Mouse (Mus musculus) embryonic facial prominence, embryonic 11.5 days (tissue): ENCODE measurements around the gene Dhcr7. TPM values are rescaled to one million over a fixed set of nuclear protein-coding genes. Genes with fewer than 3 reads are reported as not detected.
A peak's percentile ranks its signal among the peaks of the same experiment; 100 is the strongest.

Experiments
- ATAC-seq: fragments of 200-750 bp; cut with Nextera tagmentation; replicated peaks from 2 replicates; pipeline ENCODE4 v1.8.0; 2017; ENCODE audit warnings: low read depth; ENCODE audit not compliant: insufficient number of reproducible peaks, low FRiP score, low TSS enrichment
- DNase-seq: peaks from one replicate; pipeline ENCODE4 v3.0.0-alpha.2; 2015; ENCODE audit warnings: low spot score
- H3K27ac ChIP-seq: fragments of 300-500 bp; sonication (generic); replicated peaks from 2 replicates; pipeline ENCODE4 v1.5.1; 2014; ENCODE audit warnings: mild to moderate bottlenecking, low read depth, low read length, control low read depth
- H3K27me3 ChIP-seq: fragments of 300-500 bp; sonication (generic); 2 replicates; pipeline ENCODE4 v1.6.1; 2014; ENCODE audit warnings: mild to moderate bottlenecking, low read length, moderate library complexity, mixed read lengths; ENCODE audit not compliant: control insufficient read depth, insufficient read depth
- H3K36me3 ChIP-seq: fragments of 300-500 bp; sonication (generic); replicated peaks from 2 replicates; pipeline ENCODE4 v1.6.1; 2014; ENCODE audit warnings: low read depth, mild to moderate bottlenecking, low read length, moderate library complexity, mixed read lengths; ENCODE audit not compliant: control insufficient read depth, insufficient read depth
- H3K4me1 ChIP-seq: fragments of 300-500 bp; sonication (generic); 2 replicates; pipeline ENCODE4 v1.6.1; 2014; ENCODE audit warnings: low read length, mixed read lengths; ENCODE audit not compliant: control insufficient read depth, insufficient read depth
- H3K4me2 ChIP-seq: fragments of 300-500 bp; sonication (generic); 2 replicates; pipeline ENCODE4 v1.6.1; 2014; ENCODE audit warnings: low read depth, mild to moderate bottlenecking, control low read depth, low read length, moderate library complexity
- H3K4me3 ChIP-seq: fragments of 300-500 bp; sonication (generic); 2 replicates; pipeline ENCODE4 v1.5.1; 2014; ENCODE audit warnings: low read depth, low read length, control low read depth
- H3K9ac ChIP-seq: fragments of 300-500 bp; sonication (generic); replicated peaks from 2 replicates; pipeline ENCODE4 v1.6.1; 2014; ENCODE audit warnings: mild to moderate bottlenecking, control low read depth, low read length
- H3K9me3 ChIP-seq: fragments of 300-500 bp; sonication (generic); replicated peaks from 2 replicates; pipeline ENCODE4 v1.6.1; 2016; ENCODE audit warnings: mild to moderate bottlenecking, low read length, inconsistent platforms, mixed read lengths; ENCODE audit not compliant: control insufficient read depth
- WGBS: fragments of 180-500 bp; shearing (Covaris S2); extraction: QIAGEN DNeasy Blood & Tissue Kit; methylation state at CpG from one replicate; pipeline ENCODE4 v1.1.7; 2014; 5-methylcytosine and 5-hydroxymethylcytosine counted together
- polyA plus RNA-seq: library from polyadenylated mRNA; unstranded; fragments of >200 nt; fragmentation: Nextera tagmentation; extraction: Ambion mirVana; gene quantifications from 2 replicates; pipeline ENCODE4 v1.2.1, GENCODE M21; 2014

Dhcr7 gene
- polyA plus RNA-seq, 1 experiment from 2014 or later = 56.4 TPM

- DNase-seq = no peak
- no peak overlapping the region for H3K27ac ChIP-seq
- WGBS = 84% methylated on average over 2 of the region's 2 CpGs
- no peak for ATAC-seq
- H3K4me3 ChIP-seq = no peak overlapping the region
- no peaks in the 10 kb centered on the region; the same call in 1 of the 2 replicates for H3K36me3 ChIP-seq
- peaks cover 3% of the 10 kb centered on the region for H3K4me1 ChIP-seq
- H3K9ac ChIP-seq = no peak overlapping the region
- H3K4me2 ChIP-seq = no peak overlapping the region
- no peaks in the 10 kb centered on the region for H3K9me3 ChIP-seq
- no peaks in the 10 kb centered on the region for H3K27me3 ChIP-seq
These were observed 4.0 kb downstream of the Dhcr7 start for GRCm38 (mm10) chr7:143826985-143827384.

- under 1% methylated on average over 37 of the region's 37 CpGs for WGBS
- H3K4me1 ChIP-seq = no peaks in the 10 kb centered on the region; the same call in 1 of the 2 replicates
These were observed 6.8 kb downstream of the Dhcr7 start for GRCm38 (mm10) chr7:143829504-143830331.

GRCm38 (mm10) chr7:143830399-143830798 lies 7.5 kb downstream of the Dhcr7 start:
- no peaks in the 10 kb centered on the region for H3K36me3 ChIP-seq
- DNase-seq (peak; percentile 2), ATAC-seq (peak; percentile 12; the same call in 1 of the 2 replicates)
- 11% methylated on average over 6 of the region's 6 CpGs for WGBS
- H3K4me1 ChIP-seq = no peaks in the 10 kb centered on the region; the same call in 1 of the 2 replicates
- H3K9me3 ChIP-seq = no peaks in the 10 kb centered on the region
- peak overlapping the region; percentile 71 for H3K4me2 ChIP-seq
- H3K4me3 ChIP-seq = peak overlapping the region; percentile 56
- H3K27ac ChIP-seq = no peak overlapping the region
- no peaks in the 10 kb centered on the region for H3K27me3 ChIP-seq
- H3K9ac ChIP-seq = peak overlapping the region; percentile 54

More at GRCm38 (mm10) chr7:143829504-143830331, 6.8 kb downstream of the Dhcr7 start:
- peak overlapping the region; percentile 83 for H3K27ac ChIP-seq
- peak overlapping the region; percentile 56 for H3K4me3 ChIP-seq
- peak overlapping the region; percentile 75 for H3K9ac ChIP-seq
- H3K9me3 ChIP-seq = no peaks in the 10 kb centered on the region
- no peaks in the 10 kb centered on the region; the same call in 1 of the 2 replicates for H3K36me3 ChIP-seq
- DNase-seq (peak; percentile 98), ATAC-seq (peak; percentile 99)
- H3K4me2 ChIP-seq = peak overlapping the region; percentile 86
- no peaks in the 10 kb centered on the region for H3K27me3 ChIP-seq

- Histone ChIP-seq H3K27ac (no peak overlapping the region), H3K4me2 (no peak overlapping the region), H3K9ac (no peak overlapping the region), H3K27me3 (no peaks in the 10 kb centered on the region), H3K4me1 (no peaks in the 10 kb centered on the region; the same call in 1 of the 2 replicates), H3K36me3 (no peaks in the 10 kb centered on the region), H3K4me3 (no peak overlapping the region), H3K9me3 (no peaks in the 10 kb centered on the region)
- 88% methylated on average over 8 of the region's 8 CpGs for WGBS
- ATAC-seq (no peak), DNase-seq (no peak)
These were observed 9.3 kb downstream of the Dhcr7 start for GRCm38 (mm10) chr7:143832196-143832595.

GRCm38 (mm10) chr7:143832611-143833010 lies 9.7 kb downstream of the Dhcr7 start:
- no peaks in the 10 kb centered on the region; the same call in 1 of the 2 replicates for H3K4me1 ChIP-seq
- WGBS = 88% methylated on average over 2 of the region's 2 CpGs

GRCm38 (mm10) chr7:143833581-143834190 lies 10.7 kb downstream of the Dhcr7 start:
- Histone ChIP-seq H3K9me3 (no peaks in the 10 kb centered on the region), H3K4me1 (no peaks in the 10 kb centered on the region; the same call in 1 of the 2 replicates), H3K9ac (no peak overlapping the region), H3K4me3 (no peak overlapping the region), H3K4me2 (no peak overlapping the region), H3K27me3 (no peaks in the 10 kb centered on the region), H3K27ac (no peak overlapping the region), H3K36me3 (no peaks in the 10 kb centered on the region; the same call in 1 of the 2 replicates)
- 83% methylated on average over 6 of the region's 6 CpGs for WGBS
- DNase-seq (no peak), ATAC-seq (no peak)

More at GRCm38 (mm10) chr7:143832611-143833010, 9.7 kb downstream of the Dhcr7 start:
- Histone ChIP-seq H3K9ac (no peak overlapping the region), H3K27ac (no peak overlapping the region), H3K4me2 (no peak overlapping the region), H3K9me3 (no peaks in the 10 kb centered on the region), H3K4me3 (no peak overlapping the region), H3K36me3 (no peaks in the 10 kb centered on the region; the same call in 1 of the 2 replicates), H3K27me3 (no peaks in the 10 kb centered on the region)
- no peak for DNase-seq
- no peak for ATAC-seq

GRCm38 (mm10) chr7:143834316-143834715 lies 11.4 kb downstream of the Dhcr7 start:
- H3K27ac ChIP-seq = no peak overlapping the region
- H3K9me3 ChIP-seq = no peaks in the 10 kb centered on the region
- DNase-seq (no peak), ATAC-seq (no peak)
- no peak overlapping the region for H3K9ac ChIP-seq
- H3K4me1 ChIP-seq = no peaks in the 10 kb centered on the region; the same call in 1 of the 2 replicates
- no peaks in the 10 kb centered on the region for H3K27me3 ChIP-seq
- H3K4me2 ChIP-seq = no peak overlapping the region
- no peak overlapping the region for H3K4me3 ChIP-seq
- no peaks in the 10 kb centered on the region; the same call in 1 of the 2 replicates for H3K36me3 ChIP-seq
- WGBS = 90% methylated on average over 2 of the region's 2 CpGs
